Mouse (Mus musculus): ENCODE measurements around the gene Cnnm4.

DNA sequence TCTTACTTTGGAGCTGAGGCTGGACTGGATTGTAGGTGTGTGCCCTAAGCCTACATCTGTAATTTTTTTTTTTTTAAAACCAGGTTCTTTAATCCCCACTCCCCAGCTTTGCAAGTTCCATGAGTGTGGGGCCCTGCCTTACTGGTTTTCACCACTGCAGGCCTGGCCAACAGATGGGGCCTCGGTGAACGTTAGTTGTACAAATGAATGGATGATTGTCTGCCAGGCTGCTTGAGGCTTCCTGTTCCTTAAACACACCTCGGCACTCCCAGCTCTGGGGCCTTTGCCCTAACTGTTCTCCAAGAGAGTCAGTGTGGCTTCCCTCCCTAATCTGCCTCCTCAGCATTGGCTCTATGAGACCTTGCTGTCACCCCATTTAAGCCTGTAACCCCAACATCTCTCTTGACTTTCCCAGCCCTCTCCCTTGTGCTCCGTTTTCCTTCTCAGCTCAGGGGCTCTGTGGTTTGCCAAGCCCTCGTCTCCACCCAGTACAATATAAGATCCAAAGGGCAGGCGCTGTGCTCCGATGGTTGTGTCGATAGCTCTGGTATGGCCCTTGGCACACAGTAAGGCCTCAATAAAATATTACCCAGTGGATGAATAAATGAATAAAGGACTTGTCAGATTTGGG, 4.2 kb downstream of the Cnnm4 start:
- TF ChIP-seq TAL1 (IDR thresholded peaks at IDR 0.05; ENCODE audit: low read length) (no peak), GATA1 (IDR thresholded peaks at IDR 0.05; ENCODE audit: low read length) (no peak)
